Mouse (Mus musculus): ENCODE data around the gene Serpina1f.

DNA sequence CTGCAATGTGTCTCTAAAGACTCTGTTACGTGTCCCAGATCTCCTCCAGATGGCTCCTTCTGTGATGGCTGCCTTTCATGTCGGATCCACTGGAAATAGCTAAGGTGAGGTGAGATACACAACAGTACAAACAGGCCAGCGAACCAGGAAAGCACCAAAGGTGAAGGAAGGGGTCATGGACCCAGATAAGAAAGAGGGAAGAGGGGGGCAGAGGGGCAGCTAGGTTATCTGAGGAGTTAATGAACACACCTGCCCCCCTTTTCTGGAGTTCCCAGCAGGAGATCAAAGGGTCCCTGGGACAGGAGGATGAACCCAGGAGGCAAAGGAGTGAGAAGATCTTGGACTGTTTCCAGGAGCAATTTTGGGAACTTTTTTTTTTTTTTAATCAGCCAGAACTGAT, 9.9 kb downstream of the Serpina1f start:
- TF ChIP-seq CTCF (IDR thresholded peaks at IDR 0.05; ENCODE audit: control insufficient read depth, insufficient read depth, insufficient read length) (no peak), MYOG (IDR thresholded peaks at IDR 0.05; ENCODE audit: control insufficient read depth, extremely low read depth, insufficient read length) (no peak), MAX (IDR thresholded peaks at IDR 0.05) (no peak), FOSL1 (IDR thresholded peaks at IDR 0.05; ENCODE audit: insufficient read depth, low read length, poor library complexity, severe bottlenecking) (no peak), USF1 (IDR thresholded peaks at IDR 0.05; ENCODE audit: low read depth) (no peak), MYOD1 (IDR thresholded peaks at IDR 0.05; ENCODE audit: control insufficient read depth, insufficient read length, low read depth) (no peak), CEBPB (IDR thresholded peaks at IDR 0.05; ENCODE audit: low read depth) (no peak)
